Mouse (Mus musculus) bone marrow, adult 2 months (tissue): ENCODE results near the gene Wdfy4.

ENCODE experiments used
- CTCF ChIP-seq: fragments of 200-500 bp; IDR thresholded peaks from 2 replicates; pipeline ENCODE4 v1.5.1; 2011; ENCODE audit warnings: low read length, control low read depth; ENCODE audit not compliant: control insufficient read depth, insufficient read depth
- POLR2A ChIP-seq: fragments of 200-500 bp; IDR thresholded peaks from 2 replicates; pipeline ENCODE4 v1.6.1; 2011; ENCODE audit warnings: low read depth, mild to moderate bottlenecking, control low read depth, low read length, borderline replicate concordance; ENCODE audit not compliant: control insufficient read depth

GRCm38 (mm10) chr14:33214767-33215128, 29.4 kb upstream of the Wdfy4 start:
- TF ChIP-seq CTCF (no peak), POLR2A (no peak)
